Mouse (Mus musculus) thymus, postnatal 10 days (tissue): ENCODE data around the gene Lrrc4.

ENCODE experiments used
- DNase-seq, 2 experiments: peaks; one replicate each; pipeline ENCODE4 v3.0.0; 2021; ENCODE audit warnings: low spot score in 2 of 2

Lrrc4 gene

DNA sequence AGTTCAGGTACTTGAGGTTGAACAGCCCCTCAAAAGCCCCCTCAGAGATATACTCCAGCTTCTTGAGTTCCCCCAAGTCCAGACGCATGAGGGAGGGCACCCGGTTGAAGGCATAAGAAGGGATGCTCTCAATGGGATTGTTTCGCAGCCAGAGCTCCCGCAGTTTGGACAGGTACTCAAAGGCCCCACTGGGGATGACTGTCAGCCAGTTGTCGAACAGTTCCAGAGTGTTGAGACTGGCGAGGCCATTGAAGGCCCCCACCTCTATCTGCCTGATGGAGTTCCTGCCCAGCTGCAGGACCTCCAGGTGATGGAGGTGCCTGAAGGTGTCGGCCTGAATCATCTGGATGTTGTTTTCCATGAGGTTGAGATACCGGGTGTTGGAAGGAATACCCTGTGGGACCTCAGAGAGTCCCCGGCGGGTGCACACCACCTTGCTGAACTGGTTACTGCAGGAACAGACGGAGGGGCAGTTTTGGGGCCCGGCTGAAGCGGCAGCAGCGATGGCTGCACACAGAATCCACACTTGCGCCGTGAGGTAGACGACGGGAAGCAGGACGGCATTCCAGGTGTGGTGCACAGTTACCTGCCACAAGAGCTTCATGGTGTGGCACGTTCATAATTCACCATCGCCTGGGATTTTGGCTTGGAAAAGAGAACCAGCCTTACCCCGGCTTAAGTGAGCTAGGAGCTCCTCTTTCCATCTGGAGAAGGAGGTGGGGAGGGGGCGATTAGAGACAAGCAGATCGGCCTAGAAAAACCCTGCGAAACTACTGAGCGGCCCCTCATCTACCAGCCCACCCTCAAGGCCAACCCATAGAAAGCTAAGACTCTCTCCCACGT, at the start of gene Lrrc4:
Gene Lrrc4, minus strand, starts transcription at position 737 of the 843 bp plus-strand sequence.
- DNase-seq, result no peak

DNA sequence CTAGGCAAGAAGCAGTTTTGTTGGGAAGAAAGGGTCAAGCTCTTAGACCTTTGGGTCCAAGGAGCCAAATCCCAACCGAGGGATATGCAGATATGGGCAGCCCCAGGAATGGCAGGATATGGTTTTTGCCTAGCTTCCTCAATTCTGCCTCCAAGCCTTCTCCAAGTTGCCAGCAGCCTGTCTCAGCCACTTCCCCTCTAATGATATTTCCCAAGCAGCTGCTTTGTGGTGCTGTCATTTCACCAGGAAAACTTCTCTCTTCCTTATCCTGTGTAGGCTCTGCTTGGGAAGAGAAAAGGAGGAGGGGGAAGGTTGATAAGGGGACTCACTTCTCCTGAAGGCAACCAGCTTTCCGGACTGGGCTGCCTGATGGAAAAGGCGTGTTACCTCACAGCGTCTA, 49.4 kb upstream of the Lrrc4 start:
- DNase-seq, result no peak

DNA sequence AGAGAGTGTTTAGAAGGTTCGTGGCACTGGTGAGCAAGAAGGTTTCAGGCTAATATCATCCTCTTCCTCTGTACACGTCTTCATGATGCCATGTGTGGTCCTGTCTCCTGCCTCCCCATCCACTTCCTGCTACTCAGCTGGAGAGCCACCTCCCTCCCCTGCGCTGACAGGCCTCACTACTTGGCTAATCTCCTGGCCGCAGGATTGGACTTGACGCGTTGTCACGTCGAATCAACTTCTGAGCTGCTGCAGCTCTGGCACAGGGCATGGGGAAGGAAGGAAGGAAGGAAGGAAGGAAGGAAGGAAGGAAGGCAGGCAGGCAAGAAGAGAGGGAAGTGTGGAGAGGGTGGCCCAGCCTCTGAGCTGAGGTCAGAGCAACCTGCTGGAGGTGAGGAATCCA, 47.8 kb upstream of the Lrrc4 start:
- DNase-seq, result no peak

DNA sequence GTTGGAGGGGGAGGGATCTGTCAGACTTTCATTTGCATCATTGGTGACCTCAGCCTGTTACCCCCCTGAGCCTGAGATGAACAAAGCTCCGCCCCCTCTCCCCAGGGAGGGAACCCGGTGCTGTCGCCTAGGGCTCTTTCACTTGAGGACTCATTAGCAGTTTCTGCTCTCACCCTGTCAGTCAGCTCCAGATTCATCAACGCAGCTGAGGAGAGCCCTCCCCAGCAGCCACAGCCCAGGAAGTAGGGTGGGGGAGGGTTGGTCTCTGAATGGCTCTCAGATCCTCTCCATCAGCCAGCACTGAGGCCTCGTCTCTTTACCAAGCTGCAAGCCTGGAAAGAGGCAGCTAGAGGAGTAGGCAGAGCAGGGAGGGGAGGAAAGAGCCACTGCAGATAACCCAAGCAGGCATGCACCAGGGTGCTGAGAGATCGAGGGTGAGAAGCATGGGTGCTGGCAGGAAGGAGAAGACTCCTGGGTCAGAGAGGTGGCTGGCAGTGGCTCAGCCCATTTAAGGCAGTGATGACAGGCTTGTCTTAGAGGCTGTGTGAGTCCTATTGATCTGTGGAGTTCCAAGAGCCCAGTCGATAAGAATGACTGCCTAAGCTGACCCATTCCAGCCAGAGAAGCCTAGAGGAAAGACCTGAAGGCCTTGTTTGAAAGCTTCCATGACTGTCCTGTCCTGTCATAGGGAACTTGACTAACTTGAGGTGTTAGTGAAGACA, 46.6 kb upstream of the Lrrc4 start:
- DNase-seq, result peak in 1 of 2 experiments; percentile 14

- DNase-seq, result no peak
Observed at GRCm38 (mm10) chr6:28876492-28876891, 44.9 kb upstream of the Lrrc4 start.

GRCm38 (mm10) chr6:28875333-28875732, 43.8 kb upstream of the Lrrc4 start:
- DNase-seq, result no peak

DNA sequence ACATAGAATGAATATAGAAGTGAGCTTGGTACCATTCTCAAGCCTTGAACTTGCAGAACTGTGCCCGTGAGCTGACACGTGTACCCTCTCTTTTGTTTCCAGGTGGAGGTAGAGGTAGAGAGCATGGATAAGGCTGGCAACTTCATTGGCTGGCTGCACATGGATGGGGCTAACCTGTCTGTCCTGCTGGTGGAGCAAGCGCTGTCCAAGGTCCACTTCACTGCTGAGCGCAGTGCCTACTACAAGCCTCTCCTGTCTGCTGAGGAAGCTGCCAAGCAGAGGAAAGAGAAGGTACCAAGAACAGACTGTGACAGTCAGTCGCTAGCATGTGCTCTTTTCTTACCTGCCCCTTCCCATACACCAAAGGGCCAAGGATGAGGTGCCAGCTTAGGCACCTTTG, 43.2 kb upstream of the Lrrc4 start:
- DNase-seq, result no peak

DNA sequence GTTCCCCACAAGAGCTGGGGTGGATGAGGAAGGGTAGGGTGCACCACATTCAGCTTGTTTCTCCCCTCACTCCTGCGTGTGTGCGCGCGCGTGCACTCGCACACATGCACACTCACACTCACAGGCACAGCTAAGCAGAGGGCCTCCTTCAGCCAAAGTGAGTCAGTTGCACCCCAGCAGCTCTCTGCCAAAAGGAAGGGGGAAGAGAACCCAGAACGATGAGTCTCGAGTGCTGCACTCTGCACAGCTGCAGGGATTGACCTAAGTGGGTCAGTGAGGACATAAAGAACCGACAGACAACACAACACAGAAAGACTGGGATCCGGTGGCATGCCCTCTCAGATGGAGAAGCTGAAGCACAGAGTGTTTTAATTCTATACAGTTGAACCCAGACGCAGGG, 42.5 kb upstream of the Lrrc4 start:
- no peak for DNase-seq

DNA sequence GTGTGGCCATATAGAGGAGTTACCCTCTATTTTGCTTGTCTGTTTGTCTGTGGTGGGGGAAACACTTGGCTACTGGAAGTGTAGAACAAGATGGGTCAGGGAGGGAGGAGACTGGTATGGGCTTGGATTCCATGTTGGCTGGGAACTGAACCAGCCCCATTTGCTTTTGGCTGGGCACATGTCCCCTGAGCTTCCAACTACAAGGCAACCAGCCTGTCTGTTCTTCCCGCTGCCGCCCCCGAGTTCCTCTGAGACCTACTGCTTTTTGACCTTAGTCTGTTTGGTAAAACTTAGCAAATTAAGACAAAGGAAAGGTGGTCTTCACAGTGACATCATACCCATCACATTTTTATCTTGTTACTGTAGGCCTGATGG, 40.9 kb upstream of the Lrrc4 start:
- DNase-seq, result no peak

- no peak for DNase-seq
Observed at GRCm38 (mm10) chr6:28871725-28872420, 40.3 kb upstream of the Lrrc4 start.

GRCm38 (mm10) chr6:28867516-28868251, 36.1 kb upstream of the Lrrc4 start:
- no peak for DNase-seq

GRCm38 (mm10) chr6:28866206-28866605, 34.7 kb upstream of the Lrrc4 start:
- DNase-seq, result no peak

- DNase-seq, result no peak
Observed at GRCm38 (mm10) chr6:28865112-28865511, 33.6 kb upstream of the Lrrc4 start.

DNA sequence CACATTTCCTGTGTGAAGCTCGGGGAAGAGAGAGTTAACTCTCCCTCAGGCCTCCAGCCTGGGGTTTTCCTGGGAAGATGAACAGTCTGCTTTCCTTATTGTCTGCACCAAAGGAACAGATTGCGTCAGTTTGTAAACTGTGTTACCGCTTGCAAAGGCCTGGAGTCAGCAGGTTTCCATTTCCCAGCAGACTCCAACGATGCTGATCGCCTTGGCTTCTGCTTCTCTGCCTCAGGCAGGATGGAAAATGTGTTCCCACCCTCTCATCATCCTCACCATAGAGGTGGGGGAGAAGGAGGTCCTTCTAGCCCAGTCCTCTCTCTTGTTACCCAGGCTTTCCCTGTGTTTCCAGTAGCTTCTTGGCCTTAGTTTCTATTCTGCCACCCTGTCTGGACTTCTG, 33.1 kb upstream of the Lrrc4 start:
- no peak for DNase-seq

DNA sequence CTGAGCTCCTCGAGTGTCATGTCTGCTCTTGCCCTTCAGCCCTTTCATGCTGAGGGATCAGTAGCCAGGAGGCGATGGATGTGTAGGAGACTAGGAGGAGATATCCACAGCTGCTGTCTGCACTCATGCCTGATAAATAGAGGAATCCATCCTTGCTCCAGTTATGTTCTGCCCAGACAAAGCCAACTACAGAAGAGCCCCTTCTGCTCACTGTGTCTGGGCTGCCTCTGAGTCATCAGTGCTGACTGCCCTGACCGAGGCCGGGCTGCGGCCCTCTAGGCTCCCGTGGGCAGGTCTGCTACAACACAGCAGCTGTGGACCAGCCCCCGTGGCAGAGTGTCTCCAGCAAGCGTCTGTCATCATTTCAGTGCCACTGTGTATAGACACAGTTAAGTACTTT, 30.8 kb upstream of the Lrrc4 start:
- no peak for DNase-seq

DNA sequence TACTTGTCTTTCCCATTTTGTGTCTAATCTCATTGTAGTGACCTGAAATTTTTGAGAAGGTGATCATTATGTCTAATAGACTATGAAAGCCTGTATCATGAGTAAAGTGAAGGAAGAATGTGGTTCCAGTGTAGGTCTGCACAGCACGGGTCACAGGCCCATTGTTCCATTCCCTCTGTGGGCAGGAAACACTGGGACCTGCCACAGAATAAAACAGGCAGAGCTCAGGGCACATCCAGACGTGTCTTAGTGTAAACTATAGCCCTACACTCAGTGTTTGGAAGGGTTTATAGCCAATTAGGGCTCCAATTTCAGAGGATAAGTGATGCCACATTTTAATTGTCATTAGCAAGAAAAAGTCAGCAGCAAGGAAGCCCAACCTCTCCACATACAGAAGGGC, 29.4 kb upstream of the Lrrc4 start:
- no peak for DNase-seq

DNA sequence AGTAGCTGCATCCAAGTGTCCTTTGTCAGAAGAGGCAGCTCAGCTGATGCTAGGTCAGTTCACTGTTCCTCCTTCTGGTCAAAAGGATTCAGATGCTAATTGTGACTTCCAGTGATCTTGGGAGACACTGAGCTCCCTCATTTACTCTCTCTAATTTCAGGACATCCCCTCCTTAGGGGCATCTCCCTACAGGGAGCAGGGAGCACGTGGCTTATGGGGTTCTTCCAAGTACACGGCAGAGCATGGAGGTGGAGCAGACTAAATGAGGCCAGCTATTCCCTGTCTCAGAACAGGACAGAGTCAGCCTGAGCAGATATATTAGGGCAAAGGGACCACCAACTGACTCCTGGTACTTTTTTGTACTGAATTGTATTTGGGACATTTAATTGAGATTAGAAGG, 28.9 kb upstream of the Lrrc4 start:
- DNase-seq, result no peak

GRCm38 (mm10) chr6:28859094-28859493, 27.5 kb upstream of the Lrrc4 start:
- DNase-seq, result no peak

GRCm38 (mm10) chr6:28857198-28858180, 25.9 kb upstream of the Lrrc4 start:
- DNase-seq, result no peak

GRCm38 (mm10) chr6:28856789-28857188, 25.2 kb upstream of the Lrrc4 start:
- no peak for DNase-seq

DNA sequence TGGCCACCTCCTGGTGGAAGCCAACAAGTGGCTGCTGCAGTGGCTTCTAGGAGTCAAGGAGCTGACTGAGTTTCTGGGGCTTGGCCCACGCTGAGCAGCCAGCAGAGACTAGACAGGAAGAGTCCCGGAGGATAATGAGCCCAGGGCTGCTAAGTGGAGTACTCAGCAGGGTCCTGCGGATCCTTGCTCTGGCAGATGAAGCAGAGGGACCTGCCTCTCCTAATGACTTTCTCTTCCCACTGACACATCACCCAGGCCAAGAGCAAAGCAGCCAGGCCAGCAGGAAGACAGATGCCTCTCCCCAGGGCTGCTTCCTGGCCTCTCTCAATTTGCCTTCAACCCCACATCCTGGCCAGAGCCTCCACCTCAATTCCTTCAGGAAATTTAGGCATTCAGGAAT, 23.9 kb upstream of the Lrrc4 start:
- no peak for DNase-seq
